In the genomic region with DNA sequence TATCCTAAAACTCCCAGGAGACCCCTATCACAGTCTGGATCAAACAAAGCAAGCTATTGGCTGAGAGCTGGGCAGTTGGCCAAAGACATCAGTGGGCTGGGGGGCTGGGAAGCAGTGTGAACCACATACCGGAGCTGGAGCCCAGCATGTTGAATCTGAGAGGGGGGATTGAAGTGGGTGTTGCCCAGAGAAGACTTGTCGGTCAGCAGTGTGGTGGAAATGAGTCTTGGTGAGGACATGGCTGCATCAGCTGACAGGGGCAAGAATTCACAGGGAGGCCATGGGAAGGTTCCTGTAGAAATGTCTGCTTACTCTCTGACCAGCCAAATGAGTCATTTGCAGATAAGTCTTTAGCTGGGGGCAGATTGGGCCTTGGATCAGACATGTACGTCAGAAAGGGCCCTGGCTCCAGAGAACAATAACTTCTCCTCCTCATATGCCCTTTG, we compare ENCODE assay signal across 9 mouse cellular contexts.
DNase-seq lines count a peak whose midpoint lies in the region; ATAC-seq lines count a peak whose summit lies in the region.
"Had no signal": no experiment of that assay in that cellular context is flagged by ENCODE, and none has a peak within 500 bp of the region (broad histone marks: within the 10 kb centered on the region; RNA-seq: fewer than 3 reads in every experiment).

No protein-coding gene starts in this region.

- peaks cover 6% of the 10 kb centered on the region for H3K4me1 ChIP-seq in forebrain, embryonic 14.5 days (ENCODE audit: control insufficient read depth, insufficient read depth, low read length)
- H3K4me1 ChIP-seq: liver, embryonic 13.5 days had no signal

- ATAC-seq in forebrain, embryonic 14.5 days = peak; percentile 58

- H3K9ac ChIP-seq in forebrain, embryonic 14.5 days (ENCODE audit: low read length) = no peak overlapping the region
- H3K9ac ChIP-seq: liver, embryonic 13.5 days had no signal

- intact Hi-C loops in left cerebral cortex, postnatal 4 days (cut with DNase I) = no loop called here

- DNase-seq in left cerebral cortex, postnatal 4 days = peak; percentile 64
- no peak for DNase-seq in left cerebral cortex, adult 11 months (ENCODE audit: low spot score)
- DNase-seq in adrenal gland, postnatal 10 days = peak; percentile 62
- peak; percentile 76 for DNase-seq in forebrain, embryonic 14.5 days (ENCODE audit: low spot score)
- peak; percentile 49 for DNase-seq in lung, postnatal 10 days
- no peak for DNase-seq in thymus, postnatal 10 days (ENCODE audit: low spot score in 2 of 2)
- DNase-seq in gastrocnemius, adult 8-10 months (ENCODE audit: low spot score in 2 of 2) = no peak
- no peak for DNase-seq in urinary bladder, adult 2 months (ENCODE audit: low spot score)
- DNase-seq: liver, embryonic 13.5 days had no signal

- H3K4me2 ChIP-seq in forebrain, embryonic 14.5 days (ENCODE audit: low read length) = no peak overlapping the region
- H3K4me2 ChIP-seq: liver, embryonic 13.5 days had no signal

- H3K27me3 ChIP-seq in forebrain, embryonic 14.5 days (replicated peaks; ENCODE audit: control insufficient read depth, insufficient read depth, low read length) = no peaks in the 10 kb centered on the region
- H3K27me3 ChIP-seq: liver, embryonic 13.5 days had no signal

- H3K36me3 ChIP-seq in forebrain, embryonic 14.5 days (ENCODE audit: control insufficient read depth, insufficient read depth, low read length) = no peaks in the 10 kb centered on the region
- H3K36me3 ChIP-seq: liver, embryonic 13.5 days had no signal

- H3K9me3 ChIP-seq in forebrain, embryonic 14.5 days (replicated peaks; ENCODE audit: control insufficient read depth, low read length) = no peaks in the 10 kb centered on the region
- H3K9me3 ChIP-seq: liver, embryonic 13.5 days had no signal

- H3K27ac ChIP-seq in forebrain, embryonic 14.5 days (ENCODE audit: low read depth, low read length) = no peak overlapping the region
- H3K27ac ChIP-seq: liver, embryonic 13.5 days had no signal

- WGBS in forebrain, embryonic 14.5 days = 10% methylated on average over 3 of the region's 3 CpGs

- H3K4me3 ChIP-seq in forebrain, embryonic 14.5 days (ENCODE audit: low read depth, low read length) = no peak overlapping the region
- H3K4me3 ChIP-seq: liver, embryonic 13.5 days had no signal

Comparison
In these comparisons a context has a peak if more than half of its experiments do, and no peak if none do; other contexts are left out.
1. DNase-seq: peak in left cerebral cortex, postnatal 4 days (single experiment), adrenal gland, postnatal 10 days (single experiment), forebrain, embryonic 14.5 days (single experiment) and lung, postnatal 10 days (single experiment); none in left cerebral cortex, adult 11 months (single experiment), thymus, postnatal 10 days (0 of 2), gastrocnemius, adult 8-10 months (0 of 2) and urinary bladder, adult 2 months (single experiment).